Mouse (Mus musculus) bone marrow, adult 2 months (tissue): Measurements from ENCODE around the gene Mras.

Source experiments
- CTCF ChIP-seq: fragments of 200-500 bp; IDR thresholded peaks from 2 replicates; pipeline ENCODE4 v1.5.1; 2011; ENCODE audit warnings: low read length, control low read depth; ENCODE audit not compliant: control insufficient read depth, insufficient read depth
- POLR2A ChIP-seq: fragments of 200-500 bp; IDR thresholded peaks from 2 replicates; pipeline ENCODE4 v1.6.1; 2011; ENCODE audit warnings: low read depth, mild to moderate bottlenecking, control low read depth, low read length, borderline replicate concordance; ENCODE audit not compliant: control insufficient read depth

- no peak for TF ChIP-seq CTCF
- TF ChIP-seq POLR2A: no peak
Observed at GRCm38 (mm10) chr9:99411093-99411492, 26.1 kb downstream of the Mras start.
